Mouse (Mus musculus): ENCODE data around the gene Snrpd3.

DNA sequence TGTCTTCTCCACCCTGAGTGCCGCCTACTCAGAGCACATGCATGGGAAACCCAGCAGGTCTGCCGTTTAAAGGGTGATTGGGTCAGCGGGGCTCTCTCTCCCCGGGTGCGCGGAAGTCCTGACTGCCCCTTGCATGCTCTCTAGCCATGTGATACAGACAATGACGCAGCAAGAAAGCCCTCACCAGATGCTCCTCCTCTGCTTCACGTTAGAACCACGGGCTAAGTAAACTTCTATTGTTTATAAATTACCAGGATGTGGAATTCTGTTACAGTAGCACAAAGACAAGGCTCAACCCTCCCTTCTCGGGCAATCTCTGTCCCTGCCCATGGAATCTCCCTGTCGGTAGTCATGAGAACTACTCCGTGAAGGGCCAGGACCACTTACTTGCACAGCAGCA is 33.8 kb downstream of the Snrpd3 start:
- TF ChIP-seq CTCF (IDR thresholded peaks at IDR 0.05; ENCODE audit: low read depth): peak; percentile 42
- no peak for TF ChIP-seq EP300 (optimal IDR thresholded peaks at IDR 0.05)
